Mouse (Mus musculus) cerebellum, adult 11 months (tissue): Measurements from ENCODE around the gene Itgb3.

ENCODE experiments used
- DNase-seq: peaks from one replicate; pipeline ENCODE4 v3.0.0; 2022

The Itgb3 gene

DNA sequence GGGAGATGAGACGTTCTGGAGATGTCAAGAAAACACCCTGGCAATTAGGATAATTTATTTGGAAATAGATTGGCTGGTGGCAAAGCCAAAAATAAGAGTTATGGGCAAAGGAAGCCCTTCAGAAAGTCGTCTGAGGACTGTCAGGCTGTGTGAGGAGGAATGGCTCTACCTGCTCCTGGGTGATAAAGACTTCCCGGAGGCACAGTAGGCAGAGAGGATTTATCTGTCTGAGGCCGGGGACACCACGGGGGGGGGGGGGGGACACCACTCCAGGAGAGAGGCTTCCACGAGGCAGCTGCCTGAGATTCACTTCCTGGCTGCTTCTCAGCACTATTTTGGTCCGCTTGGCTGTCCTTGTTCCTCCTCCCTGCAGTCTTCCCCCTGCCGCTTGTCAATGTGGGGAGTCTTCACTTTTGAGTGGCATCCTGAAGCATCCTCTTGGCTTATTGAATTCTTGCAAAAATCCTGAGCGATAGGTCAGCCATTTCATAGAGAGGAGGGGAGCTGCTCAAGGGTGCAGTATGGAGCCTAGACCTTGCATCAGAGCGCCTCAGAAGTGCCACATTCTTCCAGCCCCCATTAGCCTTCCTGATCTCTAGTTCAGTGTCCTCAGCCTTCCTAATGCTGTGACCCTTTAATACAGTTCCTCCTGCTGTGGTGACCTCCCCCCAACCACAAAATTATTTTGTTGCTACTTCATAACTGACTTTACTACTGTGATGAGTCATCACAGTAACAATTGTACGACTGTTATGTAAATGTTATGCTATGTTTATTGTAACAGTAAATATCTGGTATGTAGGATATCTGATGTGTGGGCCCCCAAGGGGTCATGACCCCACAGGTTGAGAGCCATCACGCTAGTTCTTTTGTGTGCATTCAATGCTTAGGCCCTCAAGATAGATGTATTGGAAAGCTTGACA, 14.5 kb downstream of the Itgb3 start:
- no peak for DNase-seq

DNA sequence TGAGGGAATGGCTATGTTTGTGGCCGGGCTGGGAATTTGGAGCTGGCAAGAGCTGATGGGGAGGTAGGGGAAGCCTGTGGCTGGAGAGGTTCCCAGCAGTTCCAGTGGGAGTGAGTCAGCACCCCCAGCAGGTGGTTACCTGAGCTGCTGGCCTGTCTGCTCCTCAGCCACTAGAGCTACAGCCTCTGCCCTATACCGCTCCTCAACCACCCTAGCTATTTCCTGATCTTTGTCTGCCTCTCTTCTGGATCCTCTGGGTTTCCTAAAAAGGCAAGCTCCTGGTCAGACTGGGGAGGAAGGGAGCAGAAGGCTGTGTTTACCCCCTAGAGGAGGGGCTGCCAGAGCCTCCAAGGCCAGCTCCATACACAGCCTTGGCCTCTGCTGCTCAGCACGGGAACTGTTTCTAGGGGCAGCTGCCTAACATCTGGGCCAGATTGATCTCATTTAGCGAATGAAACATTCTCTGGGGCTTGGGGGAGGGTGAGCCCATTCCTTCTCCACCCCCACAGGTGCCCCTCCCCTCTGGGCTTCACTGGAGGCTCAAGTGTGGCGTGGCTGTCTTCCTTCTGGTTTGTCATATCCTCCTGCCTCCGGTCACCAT, 17.1 kb downstream of the Itgb3 start:
- peak; percentile 50 for DNase-seq

DNA sequence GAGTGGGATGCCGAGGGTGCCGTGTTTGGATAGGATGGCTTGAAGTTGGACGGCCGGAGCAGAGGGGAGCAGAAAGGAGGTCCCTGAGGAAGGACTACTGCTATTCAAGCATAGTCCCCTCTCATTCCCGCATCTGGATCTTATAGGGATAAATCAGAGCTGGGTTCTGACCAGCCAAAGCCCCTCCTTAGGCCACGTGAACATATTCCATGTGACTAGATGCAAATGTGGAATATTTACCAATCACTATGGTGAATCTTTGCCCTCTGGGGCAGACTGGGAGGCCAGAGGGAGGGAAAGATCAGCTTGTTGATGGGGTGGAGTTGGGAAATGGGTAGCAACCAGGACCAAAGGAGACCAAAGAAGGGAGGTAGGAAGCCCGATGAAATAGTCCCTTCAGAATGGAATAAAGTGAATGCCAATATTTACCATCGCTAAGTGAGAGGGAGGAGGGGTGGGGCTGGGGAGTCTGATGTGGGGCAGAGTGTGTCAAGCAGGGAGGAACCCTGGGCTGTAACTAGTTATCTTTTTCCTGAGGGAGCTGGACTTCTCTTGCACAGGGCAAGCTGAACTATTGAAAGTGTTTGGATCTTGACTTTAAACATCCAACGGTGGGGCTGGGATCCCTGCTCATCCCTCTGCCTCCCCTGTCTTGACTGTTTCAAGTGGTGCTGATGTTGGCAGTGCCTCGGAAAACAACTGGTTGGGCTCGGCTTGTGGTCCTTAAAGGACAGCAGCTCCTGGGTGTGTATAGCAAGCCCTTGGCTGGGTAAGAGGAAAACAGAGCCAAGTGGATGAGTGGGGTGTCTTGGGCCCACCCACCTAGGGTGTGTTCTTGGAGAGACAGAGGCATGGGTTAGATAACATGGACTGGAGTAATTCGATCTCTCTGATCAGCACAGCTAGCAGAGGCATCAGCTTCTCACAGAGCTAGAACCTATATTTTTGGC, 17.9 kb downstream of the Itgb3 start:
- DNase-seq, result no peak

DNA sequence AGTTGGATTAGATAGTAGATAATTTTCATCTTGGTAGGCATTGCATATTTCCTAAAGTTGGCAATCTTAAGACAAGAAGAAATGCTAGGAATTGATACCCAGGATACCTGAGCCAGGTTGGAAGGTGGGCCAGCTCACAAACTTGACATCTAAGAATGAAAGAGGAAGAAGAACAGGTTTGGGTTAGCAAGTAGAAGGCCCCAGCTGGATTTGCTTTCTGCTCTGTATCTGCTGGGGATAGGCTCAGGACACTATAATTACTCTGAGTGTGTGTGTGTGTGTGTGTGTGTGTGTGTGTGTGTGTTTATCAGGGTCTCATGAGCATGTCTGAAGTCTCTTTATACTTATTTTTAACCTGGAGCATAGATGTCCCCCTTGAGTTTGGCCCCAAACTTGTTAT, 18.8 kb downstream of the Itgb3 start:
- no peak for DNase-seq

DNA sequence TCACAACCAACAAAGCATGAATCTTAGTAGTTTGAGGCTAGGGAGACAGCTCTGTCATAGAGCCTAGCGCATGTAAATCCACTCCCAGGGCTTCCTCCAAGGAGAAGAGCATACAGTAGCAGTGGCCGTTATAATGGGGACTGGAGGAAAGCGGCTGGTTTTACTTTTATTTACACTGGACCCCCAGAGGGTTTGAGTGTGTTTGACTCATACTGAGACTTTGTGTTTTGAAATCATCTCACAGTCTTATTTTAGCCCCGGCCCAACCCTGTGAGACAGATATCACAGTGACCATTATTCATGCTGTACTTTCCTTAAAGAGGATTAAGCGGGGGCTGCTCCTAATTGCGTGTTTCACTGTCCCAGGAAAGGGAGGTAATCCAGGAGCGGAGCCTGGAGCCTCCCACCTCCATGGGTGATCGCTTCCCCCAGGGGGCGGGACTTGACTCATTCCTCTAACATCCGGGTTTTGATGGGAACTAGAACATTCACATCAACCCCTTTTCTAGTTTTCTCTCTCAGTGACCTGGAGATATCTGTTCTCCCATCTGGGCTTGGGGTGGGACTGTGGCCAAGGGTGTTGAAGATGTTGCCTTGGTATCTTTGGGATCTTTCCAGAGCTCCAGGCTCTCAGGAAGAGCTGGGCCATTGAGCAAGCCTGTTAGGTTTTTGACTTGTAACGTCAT, 20.0 kb downstream of the Itgb3 start:
- DNase-seq, result no peak

DNA sequence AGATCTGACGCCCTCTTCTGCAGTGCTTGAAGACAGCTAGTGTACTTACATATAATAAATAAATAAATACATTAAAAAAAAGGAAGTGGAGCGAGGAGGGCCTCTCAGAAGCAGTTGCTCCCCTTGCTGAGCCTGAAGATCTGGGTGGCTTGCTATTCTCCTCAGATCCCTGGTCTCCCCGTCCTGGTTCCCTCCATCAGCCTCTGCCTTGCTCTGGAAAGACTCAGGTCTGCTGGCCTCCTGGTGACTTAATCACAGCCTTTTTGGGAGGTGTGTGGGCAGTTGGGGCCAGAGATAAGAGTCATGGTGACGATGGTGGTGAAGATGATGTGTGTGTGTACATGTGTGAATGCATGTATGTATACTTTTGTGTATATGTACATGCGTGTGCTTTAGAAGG, 20.8 kb downstream of the Itgb3 start:
- DNase-seq, result no peak

DNA sequence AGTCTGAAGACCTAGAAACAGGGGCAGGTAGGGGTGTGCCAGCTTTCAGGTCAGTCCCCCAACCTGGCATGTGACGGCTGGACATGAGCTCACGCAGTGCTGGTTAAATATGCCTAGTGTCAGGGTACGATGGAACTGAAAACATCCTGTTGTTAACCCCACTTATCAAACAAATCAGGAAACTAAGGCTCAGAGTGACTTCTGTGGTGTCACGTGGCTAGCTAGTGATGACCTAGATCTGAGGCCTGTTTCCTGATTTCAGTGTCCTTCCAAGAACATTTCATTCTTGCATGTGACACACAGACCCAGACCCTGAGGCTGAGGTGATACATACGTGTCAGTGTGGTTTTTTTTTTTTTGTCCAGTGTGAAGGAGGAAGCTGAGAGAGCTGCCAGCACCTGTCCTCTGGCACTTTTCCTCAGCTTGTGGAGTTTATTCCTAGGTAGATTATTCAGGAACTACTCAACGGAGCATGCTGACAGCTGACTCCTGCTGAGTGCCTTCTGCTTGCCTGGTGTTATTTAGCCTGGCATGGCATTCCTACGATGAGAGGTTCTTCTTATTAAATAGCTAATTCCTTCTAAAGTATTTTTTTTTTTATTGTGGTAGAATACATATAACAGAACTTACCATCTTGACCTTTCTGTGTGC, 22.5 kb downstream of the Itgb3 start:
- peak; percentile 78 for DNase-seq

DNA sequence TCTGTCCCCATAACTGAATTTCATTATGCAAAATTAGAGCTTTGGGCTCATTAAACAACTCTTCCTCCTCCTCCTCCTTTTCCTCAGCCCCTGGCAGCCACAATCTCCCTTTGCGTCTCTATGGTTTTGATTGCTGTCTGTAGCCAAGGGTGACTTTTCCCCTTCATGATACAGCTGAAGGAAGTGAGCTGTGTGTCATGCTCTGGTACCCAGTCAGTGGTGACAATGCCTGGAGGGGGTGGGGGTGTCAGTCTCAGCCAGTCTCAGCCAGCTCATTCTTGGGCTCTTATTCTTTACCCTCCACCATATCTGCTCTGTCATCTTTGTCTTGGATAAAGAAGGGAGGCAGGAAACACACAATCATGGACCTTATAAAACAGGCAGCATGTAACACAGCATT, 23.5 kb downstream of the Itgb3 start:
- no peak for DNase-seq

DNA sequence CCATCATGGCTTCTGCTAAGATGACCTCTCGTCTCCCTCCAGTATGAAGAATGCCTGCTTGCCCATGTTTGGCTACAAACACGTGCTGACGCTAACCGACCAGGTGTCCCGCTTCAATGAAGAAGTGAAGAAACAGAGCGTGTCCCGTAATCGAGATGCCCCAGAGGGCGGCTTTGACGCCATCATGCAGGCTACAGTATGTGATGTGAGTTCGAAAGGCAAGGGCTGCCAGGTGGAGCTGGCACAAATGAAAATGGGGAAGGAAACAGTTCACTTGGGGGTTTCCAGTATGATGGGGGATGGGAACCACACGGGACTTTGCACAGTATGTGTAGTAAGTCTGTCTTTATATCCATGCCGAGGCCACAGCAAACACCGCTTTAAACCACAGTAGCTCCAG, 29.2 kb downstream of the Itgb3 start:
- DNase-seq, result no peak

DNA sequence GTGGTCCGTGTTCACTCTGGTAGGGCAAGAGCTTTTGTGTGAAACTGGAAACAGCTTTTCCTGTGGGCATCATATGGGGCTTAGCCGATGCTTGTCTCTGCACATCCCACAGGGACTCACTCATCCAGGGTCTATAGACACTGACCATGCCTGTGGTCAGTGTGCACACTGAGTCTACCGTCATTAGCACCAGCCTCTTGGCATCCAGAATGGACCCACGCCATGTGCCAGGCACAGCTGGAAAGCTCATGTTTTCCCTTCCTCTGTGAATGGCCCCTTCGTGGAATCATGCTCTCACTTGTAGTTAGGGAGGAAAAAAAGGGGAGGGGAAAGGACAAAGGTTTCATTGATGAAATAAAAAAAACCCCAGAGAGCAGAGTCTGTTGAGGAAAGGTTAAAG, 30.2 kb downstream of the Itgb3 start:
- no peak for DNase-seq

DNA sequence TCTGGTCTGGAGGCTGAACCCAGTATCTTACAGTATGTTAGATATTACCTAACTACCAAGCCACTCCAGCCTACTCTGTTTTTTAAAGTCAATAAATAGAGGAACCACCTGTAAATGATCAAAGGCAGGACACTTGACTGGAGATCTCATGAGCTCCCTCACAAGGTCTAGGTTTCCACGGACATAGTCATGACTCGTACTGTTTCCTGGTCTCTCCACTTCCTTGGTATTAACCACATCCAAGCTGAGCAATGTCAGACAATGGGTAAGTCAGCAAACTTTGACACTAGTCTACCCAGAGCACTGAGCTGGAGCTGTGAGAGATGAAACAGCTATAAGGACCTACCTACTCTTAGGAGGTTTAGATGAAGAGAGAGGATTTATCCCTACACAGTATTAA, 31.1 kb downstream of the Itgb3 start:
- DNase-seq, result no peak

DNA sequence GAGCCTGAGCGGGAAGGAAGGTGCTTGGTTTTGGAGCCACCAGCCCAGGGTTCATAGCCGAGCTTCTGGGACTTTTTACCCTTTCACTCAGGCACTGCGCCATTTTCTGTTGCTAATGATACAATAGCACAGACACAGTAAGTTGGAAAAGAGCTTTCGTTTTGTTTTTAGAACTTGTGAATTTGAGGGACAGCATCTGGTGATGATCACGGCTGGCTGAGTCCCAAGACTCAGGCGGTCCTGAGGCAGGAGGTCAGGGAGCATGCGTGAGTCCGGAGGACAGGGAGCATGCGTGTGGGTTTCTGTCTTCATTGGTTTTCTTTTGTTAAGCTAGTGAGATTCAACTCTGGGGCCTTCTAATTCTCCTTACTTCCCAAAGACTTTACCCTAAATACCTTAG, 31.8 kb downstream of the Itgb3 start:
- DNase-seq, result no peak

DNA sequence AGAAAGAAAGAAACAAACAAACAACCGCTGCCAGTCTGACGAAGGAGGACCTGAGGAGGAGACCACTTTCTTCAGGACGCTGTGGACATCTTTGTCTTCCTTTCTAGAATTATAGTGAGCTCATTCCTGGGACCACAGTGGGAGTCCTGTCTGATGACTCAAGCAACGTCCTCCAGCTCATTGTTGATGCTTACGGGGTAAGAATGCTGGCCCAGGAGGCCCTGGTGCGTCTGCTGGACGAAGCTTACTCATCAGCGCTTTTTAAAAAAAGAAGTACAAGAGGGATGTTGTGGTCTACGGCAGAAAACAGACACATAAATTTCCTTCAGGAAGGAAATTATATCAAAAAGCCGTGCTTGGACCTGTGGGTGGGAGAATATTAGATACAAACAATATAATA, 33.1 kb downstream of the Itgb3 start:
- no peak for DNase-seq

DNA sequence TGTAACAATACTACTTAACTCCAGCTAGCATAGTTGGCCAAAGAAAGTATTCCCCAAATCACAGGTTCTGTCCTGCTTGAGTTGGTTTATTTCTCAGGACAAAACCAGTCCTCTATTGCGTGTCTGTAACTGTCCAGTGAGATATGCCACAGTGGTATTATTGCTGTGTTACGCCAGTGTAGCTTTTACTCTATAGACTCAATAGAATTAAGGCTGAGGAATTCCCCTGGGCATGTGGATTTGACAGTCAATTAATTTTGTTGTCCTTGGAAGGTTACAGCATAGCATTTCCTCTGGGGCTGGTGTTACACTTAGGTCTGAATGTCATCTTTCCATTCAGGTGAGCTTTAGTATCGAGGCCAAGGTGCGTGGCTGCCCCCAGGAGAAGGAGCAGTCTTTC, 35.4 kb downstream of the Itgb3 start:
- no peak for DNase-seq

DNA sequence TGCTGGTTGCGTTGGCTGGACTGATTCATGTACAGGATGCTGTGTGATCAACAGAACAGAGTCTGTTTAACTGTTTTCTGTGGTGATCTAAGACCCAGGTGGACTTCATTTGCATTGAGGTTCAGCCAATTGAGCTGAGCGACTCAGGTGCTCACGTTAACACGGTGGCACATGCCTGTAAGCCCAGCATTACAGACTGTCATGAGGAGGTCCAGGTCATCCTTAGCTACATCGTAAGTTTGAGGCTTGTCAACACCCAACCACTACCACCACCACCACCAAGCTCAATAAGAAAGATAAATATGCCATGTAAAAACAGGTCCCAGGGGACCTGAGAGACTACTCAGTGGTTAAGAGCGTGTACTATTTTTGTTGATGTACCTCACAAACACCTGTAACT, 37.6 kb downstream of the Itgb3 start:
- DNase-seq, result no peak

DNA sequence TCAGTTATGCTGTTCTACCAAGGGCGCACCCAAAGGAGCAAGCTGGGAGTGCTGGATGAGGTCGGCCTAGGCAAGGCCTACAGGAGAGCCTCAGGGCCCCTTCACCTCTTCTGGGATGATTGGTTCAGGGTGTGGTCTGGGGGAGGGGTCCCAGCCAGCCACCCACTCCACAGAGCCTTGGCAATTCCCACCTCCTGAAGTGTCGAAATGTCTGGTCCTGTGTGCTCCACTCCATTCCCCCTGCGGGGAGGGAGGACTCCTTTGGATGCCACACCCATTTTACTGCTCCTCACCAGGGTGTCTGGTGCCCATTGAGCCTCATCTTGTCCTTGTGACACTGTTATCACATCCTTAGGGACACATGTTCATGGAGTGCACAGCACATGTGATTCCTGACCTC, 38.4 kb downstream of the Itgb3 start:
- DNase-seq, result no peak

DNA sequence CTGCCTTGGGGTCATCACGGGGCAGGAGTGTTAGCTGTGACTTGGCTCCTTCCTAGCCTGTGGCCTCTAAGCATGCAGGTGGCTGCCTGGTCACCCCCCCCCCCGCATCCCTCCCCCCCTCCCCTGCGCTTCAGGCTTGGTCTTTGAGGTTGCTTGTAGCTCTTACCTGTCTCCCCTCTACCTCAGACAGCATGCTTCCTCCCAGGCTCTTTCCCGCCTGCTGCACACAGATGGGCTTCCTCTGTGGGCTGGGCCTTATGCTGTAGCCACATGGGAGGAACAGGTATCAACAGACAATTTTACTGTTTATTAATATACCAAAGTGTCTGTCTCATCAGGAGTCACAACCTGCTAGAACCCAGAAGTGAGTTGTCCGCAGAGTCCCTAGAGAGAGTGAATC, 38.8 kb downstream of the Itgb3 start:
- no peak for DNase-seq

DNA sequence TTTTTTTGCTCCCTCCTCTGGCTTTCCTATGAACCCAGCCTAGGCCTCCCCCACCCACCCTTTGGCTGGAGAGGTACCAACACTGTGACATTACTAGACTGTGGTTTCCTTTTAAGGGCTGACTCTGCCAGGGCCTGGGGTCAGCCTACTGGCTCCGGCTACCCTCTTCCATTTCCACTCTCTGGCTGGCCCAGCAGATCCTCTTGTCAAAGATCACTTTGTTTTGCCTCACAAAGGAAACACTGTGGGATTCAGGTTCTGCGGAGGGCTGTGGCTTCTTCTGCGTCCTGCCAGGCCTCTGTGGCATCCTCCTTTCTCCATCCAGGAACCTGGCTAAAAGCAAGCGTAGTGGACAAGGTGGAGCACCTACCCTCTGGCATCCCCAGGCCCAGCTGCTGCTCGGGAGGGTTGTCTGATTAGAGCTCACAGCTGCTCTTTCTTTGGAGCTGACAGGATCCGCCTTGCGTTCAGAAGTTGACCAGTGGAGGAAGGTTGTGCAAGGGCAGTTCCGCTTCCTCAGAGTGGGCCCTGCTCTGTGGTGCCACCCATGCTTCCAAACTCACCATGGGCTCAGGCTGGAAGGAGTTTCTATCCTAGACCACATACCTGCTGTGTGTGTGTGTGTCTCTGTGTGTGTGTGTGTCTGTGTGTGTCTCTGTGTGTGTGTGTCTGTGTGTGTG, 39.5 kb downstream of the Itgb3 start:
- no peak for DNase-seq

DNA sequence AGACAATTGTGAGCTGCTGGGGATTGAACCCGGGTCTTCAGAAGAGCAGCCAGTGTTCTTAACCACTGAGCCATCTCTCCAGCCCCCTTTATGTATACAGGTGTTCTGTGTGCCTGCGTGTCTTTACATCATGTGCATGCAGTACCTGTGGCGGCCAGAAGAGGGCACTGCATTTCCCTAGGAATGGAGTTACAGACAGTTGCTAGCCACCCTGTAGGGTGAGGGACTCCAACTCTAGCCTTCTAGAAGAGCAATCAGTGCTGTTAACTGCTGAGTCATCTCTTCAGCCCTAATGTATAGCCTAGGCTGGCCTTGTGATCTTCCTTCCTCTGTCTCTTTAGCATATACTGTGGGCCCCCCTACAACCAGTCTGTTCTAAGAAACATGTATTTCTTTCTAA, 40.8 kb downstream of the Itgb3 start:
- no peak for DNase-seq

DNA sequence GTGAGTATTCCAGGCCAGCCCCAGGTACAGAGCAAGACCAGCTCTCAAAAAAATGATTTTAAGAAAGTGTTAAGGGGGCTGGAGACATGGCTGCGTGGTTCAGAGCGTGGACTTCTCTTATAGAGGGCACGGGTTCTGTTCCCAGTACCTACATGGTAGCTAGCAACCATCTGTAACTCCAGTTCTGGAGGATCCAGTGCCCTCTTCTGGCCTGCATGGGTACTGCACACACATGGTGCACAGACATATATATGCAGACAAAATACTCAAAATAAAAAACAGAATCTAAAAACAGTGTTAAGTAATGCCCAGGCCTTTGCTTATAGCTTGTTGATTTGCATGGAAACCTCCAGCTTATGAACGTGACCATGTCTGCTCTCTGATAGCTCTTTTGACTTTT, 52.8 kb downstream of the Itgb3 start:
- no peak for DNase-seq

DNA sequence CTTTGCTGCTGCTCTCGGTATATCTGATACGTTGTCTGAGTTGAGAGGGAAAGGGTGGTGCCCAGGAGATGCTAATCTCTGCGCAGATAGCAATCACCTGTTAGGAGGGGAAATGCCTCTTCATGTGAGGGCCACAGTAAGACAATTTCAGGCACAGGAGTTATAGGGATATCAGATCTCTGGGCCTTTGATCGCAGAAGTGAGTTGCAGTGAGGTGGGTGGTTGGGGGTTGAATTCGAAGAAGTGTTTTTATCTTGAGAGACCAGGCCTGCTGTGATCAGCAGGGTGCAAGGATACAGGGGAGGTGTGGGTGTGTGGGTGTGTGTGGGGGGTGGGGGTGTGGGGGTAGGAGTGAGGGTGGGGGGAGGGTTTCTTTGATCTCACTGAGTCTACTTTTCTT, 53.3 kb downstream of the Itgb3 start:
- no peak for DNase-seq
